Comparison of ENCODE assay signal across 8 mouse cellular contexts in the genomic region with DNA sequence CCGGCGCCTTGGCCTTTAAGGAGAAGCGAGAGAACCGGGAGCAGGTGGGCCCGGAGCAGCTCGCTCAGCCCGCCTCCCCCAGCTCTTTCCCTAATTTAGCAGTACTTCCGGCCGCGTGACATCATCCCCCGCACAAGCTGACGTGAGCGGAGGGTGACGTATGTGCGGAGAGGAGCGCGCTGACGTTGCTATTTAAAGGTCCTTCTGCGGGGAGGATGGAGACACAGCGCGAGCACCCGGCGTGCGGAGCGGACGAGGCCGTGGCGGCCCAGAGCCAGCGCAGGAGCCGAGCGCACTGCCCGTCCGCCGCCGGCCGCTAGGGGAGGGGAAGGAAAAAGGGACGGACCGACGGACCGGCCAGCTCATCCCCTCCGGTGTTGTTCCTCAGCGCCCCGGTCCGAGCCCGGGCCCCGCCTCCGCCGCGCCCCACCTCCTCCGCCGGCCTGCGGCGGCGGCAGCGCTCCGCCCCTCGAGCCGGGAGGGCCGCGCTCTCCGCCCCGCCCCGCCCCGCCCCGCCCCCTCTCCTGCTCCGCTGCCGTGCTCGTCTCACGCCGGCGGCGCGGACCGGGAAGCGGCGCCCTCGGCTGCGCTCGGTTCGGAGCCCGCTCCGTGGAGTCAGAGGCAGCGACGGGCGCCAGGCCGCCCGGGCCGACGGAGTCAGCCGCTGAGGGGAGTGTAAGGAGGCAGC. TPM values are rescaled to one million over a fixed set of nuclear protein-coding genes. Genes with fewer than 3 reads are reported as not detected.
A peak's percentile ranks its signal among the peaks of the same experiment; 100 is the strongest.
DNase-seq lines count a peak whose midpoint lies in the region; ATAC-seq lines count a peak whose summit lies in the region.

No protein-coding gene starts in this region.

- no peaks in the 10 kb centered on the region for H3K9me3 ChIP-seq in heart, embryonic 13.5 days
- H3K9me3 ChIP-seq in liver, embryonic 12.5 days (replicated peaks) = no peaks in the 10 kb centered on the region
- H3K9me3 ChIP-seq in stomach, embryonic 15.5 days = no peaks in the 10 kb centered on the region

- ATAC-seq in heart, embryonic 13.5 days (ENCODE audit: extremely low read depth, insufficient number of reproducible peaks, low FRiP score, low TSS enrichment) = peak; percentile 93
- ATAC-seq in liver, embryonic 12.5 days = peak; percentile 95
- ATAC-seq in stomach, embryonic 15.5 days (ENCODE audit: insufficient read depth, low FRiP score, low read depth) = peak; percentile 95

- WGBS in heart, embryonic 13.5 days = under 1% methylated on average over 46 of the region's 90 CpGs
- under 1% methylated on average over 47 of the region's 90 CpGs for WGBS in liver, embryonic 12.5 days (ENCODE audit: insufficient replicate concordance)
- WGBS in stomach, embryonic 15.5 days = under 1% methylated on average over 59 of the region's 90 CpGs

- H3K27me3 ChIP-seq in heart, embryonic 13.5 days (replicated peaks) = no peaks in the 10 kb centered on the region
- no peaks in the 10 kb centered on the region for H3K27me3 ChIP-seq in liver, embryonic 12.5 days (replicated peaks)
- H3K27me3 ChIP-seq in stomach, embryonic 15.5 days (replicated peaks) = no peaks in the 10 kb centered on the region

- H3K4me2 ChIP-seq in heart, embryonic 13.5 days = peak overlapping the region; percentile 76
- peak overlapping the region; percentile 90 for H3K4me2 ChIP-seq in liver, embryonic 12.5 days
- H3K4me2 ChIP-seq in stomach, embryonic 15.5 days = peak overlapping the region; percentile 80

- no peaks in the 10 kb centered on the region for H3K36me3 ChIP-seq in heart, embryonic 13.5 days
- no peaks in the 10 kb centered on the region for H3K36me3 ChIP-seq in liver, embryonic 12.5 days
- no peaks in the 10 kb centered on the region for H3K36me3 ChIP-seq in stomach, embryonic 15.5 days

- peak overlapping the region; percentile 94 for H3K4me3 ChIP-seq in brown adipose tissue, adult 24 weeks (ENCODE audit: insufficient read depth, low read depth, low read length)
- H3K4me3 ChIP-seq in heart, embryonic 13.5 days = peak overlapping the region; percentile 88
- peak overlapping the region; percentile 82 for H3K4me3 ChIP-seq in liver, embryonic 12.5 days
- peak overlapping the region; percentile 90 for H3K4me3 ChIP-seq in stomach, embryonic 15.5 days (replicated peaks)

- H3K4me1 ChIP-seq in brown adipose tissue, adult 24 weeks (ENCODE audit: control insufficient read depth, insufficient read depth, insufficient read length, low read length) = peaks cover 3% of the 10 kb centered on the region
- peaks cover 26% of the 10 kb centered on the region for H3K4me1 ChIP-seq in heart, embryonic 13.5 days
- H3K4me1 ChIP-seq in liver, embryonic 12.5 days = peaks cover 41% of the 10 kb centered on the region
- H3K4me1 ChIP-seq in stomach, embryonic 15.5 days = peaks cover 6% of the 10 kb centered on the region; the same call in 1 of the 2 replicates

- H3K27ac ChIP-seq in brown adipose tissue, adult 24 weeks (replicated peaks; ENCODE audit: low read depth, low read length) = peak overlapping the region; percentile 96
- peak overlapping the region; percentile 94 for H3K27ac ChIP-seq in heart, embryonic 13.5 days (replicated peaks)
- H3K27ac ChIP-seq in liver, embryonic 12.5 days = peak overlapping the region; percentile 93
- peak overlapping the region; percentile 88 for H3K27ac ChIP-seq in stomach, embryonic 15.5 days

- peak; percentile 99 for DNase-seq in CD4-positive, CD25-positive, alpha-beta regulatory T cell, adult 2 months (ENCODE audit: low read depth, low spot score)
- peak; percentile 68 for DNase-seq in fat pad, adult 2 months (ENCODE audit: extremely low read depth, low read depth, low spot score)
- DNase-seq in kidney, postnatal 10 days = peak; percentile 97
- peak; percentile 95 for DNase-seq in natural killer cell, adult 2 months (ENCODE audit: low spot score in 2 of 2)

- peak overlapping the region; percentile 98 for H3K9ac ChIP-seq in heart, embryonic 13.5 days
- peak overlapping the region; percentile 96 for H3K9ac ChIP-seq in liver, embryonic 12.5 days
- peak overlapping the region; percentile 73 for H3K9ac ChIP-seq in stomach, embryonic 15.5 days

RNA-seq across cellular contexts. Expression of a gene that starts 4.3 kb away (rescaled TPM):
- 11.8 and 13.8 TPM in 2 replicates for polyA plus RNA-seq in brown adipose tissue, adult 24 weeks (2012; ENCODE audit: insufficient read depth, insufficient read length, missing spikeins)
- polyA plus RNA-seq in heart, embryonic 13.5 days (2015; fragmentation: Nextera tagmentation; extraction: Ambion mirVana) = 10.6 and 11.1 TPM in 2 replicates
- polyA plus RNA-seq in liver, embryonic 12.5 days (2016; fragmentation: Nextera tagmentation; extraction: Ambion mirVana) = 7.1 and 8.2 TPM in 2 replicates
- 5.1 and 5.2 TPM in 2 replicates for polyA plus RNA-seq in stomach, embryonic 15.5 days (2015; fragmentation: Nextera tagmentation; extraction: Ambion mirVana)

Comparison
In these comparisons a context has a peak if more than half of its experiments do, and no peak if none do; other contexts are left out.
1. Peak in every context shown above with its lines: DNase-seq, ATAC-seq, H3K4me3 ChIP-seq and H3K27ac ChIP-seq.